Comparison of ENCODE assay signal across 8 mouse cellular contexts in the genomic region with DNA sequence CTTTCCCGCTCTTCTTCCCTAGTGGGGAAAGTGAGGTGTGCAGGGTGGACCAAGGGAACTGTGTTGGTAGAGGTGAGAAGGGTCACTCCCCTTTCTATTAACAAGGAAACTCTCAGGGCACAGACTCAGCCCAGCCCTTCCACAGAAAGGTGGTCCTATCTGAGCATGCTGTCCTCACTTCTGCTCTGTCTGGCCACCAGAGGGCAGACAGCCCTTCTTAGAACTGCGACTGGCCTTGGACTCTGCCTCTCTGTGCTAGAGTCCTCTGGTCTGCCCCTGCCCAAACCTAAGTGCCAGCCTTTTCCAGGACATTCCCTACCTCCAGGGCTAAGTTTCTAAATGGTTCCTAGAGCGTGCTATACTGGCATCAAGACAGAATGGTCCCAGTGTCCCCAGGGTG. TPM values are rescaled to one million over a fixed set of nuclear protein-coding genes. Genes with fewer than 3 reads are reported as not detected.
DNase-seq lines count a peak whose midpoint lies in the region; ATAC-seq and TF ChIP-seq lines count a peak whose summit lies in the region.

No protein-coding gene starts in this region.

- H3K4me3 ChIP-seq in forebrain, embryonic 10.5 days = no peak overlapping the region
- H3K4me3 ChIP-seq in forebrain, embryonic 15.5 days = no peak overlapping the region
- H3K4me3 ChIP-seq in intestine, embryonic 15.5 days (replicated peaks) = no peak overlapping the region
- H3K4me3 ChIP-seq in midbrain, embryonic 11.5 days (ENCODE audit: low read depth, low read length) = no peak overlapping the region
- H3K4me3 ChIP-seq in small intestine, adult 2 months (ENCODE audit: low read depth, low read length) = no peak overlapping the region

- H3K9ac ChIP-seq in forebrain, embryonic 15.5 days (replicated peaks) = no peak overlapping the region
- no peak overlapping the region for H3K9ac ChIP-seq in intestine, embryonic 15.5 days
- H3K9ac ChIP-seq in midbrain, embryonic 11.5 days (ENCODE audit: low read length) = no peak overlapping the region

- no peak overlapping the region for H3K4me2 ChIP-seq in forebrain, embryonic 15.5 days (replicated peaks)
- H3K4me2 ChIP-seq in intestine, embryonic 15.5 days (replicated peaks) = no peak overlapping the region
- H3K4me2 ChIP-seq in midbrain, embryonic 11.5 days = no peak overlapping the region

- no peaks in the 10 kb centered on the region for H3K4me1 ChIP-seq in forebrain, embryonic 10.5 days
- no peaks in the 10 kb centered on the region for H3K4me1 ChIP-seq in forebrain, embryonic 15.5 days
- H3K4me1 ChIP-seq in intestine, embryonic 15.5 days (replicated peaks) = 0 out of 2 replicates have a peak, but pooled peaks cover 9% of the 10 kb centered on the region
- H3K4me1 ChIP-seq in midbrain, embryonic 11.5 days (ENCODE audit: control insufficient read depth, insufficient read depth, low read length) = no peaks in the 10 kb centered on the region
- H3K4me1 ChIP-seq in small intestine, adult 2 months (ENCODE audit: control insufficient read depth, insufficient read depth, insufficient read length, low read length) = peaks cover 5% of the 10 kb centered on the region; the same call in 1 of the 2 replicates

- H3K9me3 ChIP-seq in forebrain, embryonic 10.5 days = no peaks in the 10 kb centered on the region
- no peaks in the 10 kb centered on the region for H3K9me3 ChIP-seq in forebrain, embryonic 15.5 days
- H3K9me3 ChIP-seq in intestine, embryonic 15.5 days = no peaks in the 10 kb centered on the region
- H3K9me3 ChIP-seq in midbrain, embryonic 11.5 days (ENCODE audit: control insufficient read depth, low read length) = no peaks in the 10 kb centered on the region

- 37% methylated on average over 3 of the region's 3 CpGs for WGBS in forebrain, embryonic 10.5 days
- WGBS in forebrain, embryonic 15.5 days = 38% methylated on average over 3 of the region's 3 CpGs
- 39% methylated on average over 3 of the region's 3 CpGs for WGBS in intestine, embryonic 15.5 days
- 36% methylated on average over 3 of the region's 3 CpGs for WGBS in midbrain, embryonic 11.5 days
- 50% methylated on average over 3 of the region's 3 CpGs for WGBS in small intestine, adult 2 months

- no peak for TF ChIP-seq POLR2A in small intestine, adult 2 months (IDR thresholded peaks at IDR 0.05; ENCODE audit: low read depth, low read length)

- peak; percentile 59 for DNase-seq in forebrain, embryonic 10.5 days (ENCODE audit: extremely low spot score, low spot score)
- peak; percentile 43 to 66 for DNase-seq in cerebellum, postnatal 4 days (ENCODE audit: low spot score in 2 of 2)
- peak; percentile 68 for DNase-seq in gastrocnemius, postnatal 10 days
- DNase-seq in left cerebral cortex, postnatal 4 days = peak; percentile 73
- peak; percentile 87 for DNase-seq in midbrain, embryonic 11.5 days (ENCODE audit: low spot score, missing footprints)

- TF ChIP-seq CTCF in small intestine, adult 2 months (IDR thresholded peaks at IDR 0.05; ENCODE audit: extremely low read depth, insufficient read length, insufficient replicate concordance, low read depth, low read length) = peak; percentile 84; the same call in 1 of the 2 replicates

- H3K27me3 ChIP-seq in forebrain, embryonic 10.5 days (ENCODE audit: poor library complexity, severe bottlenecking) = no peaks in the 10 kb centered on the region
- no peaks in the 10 kb centered on the region for H3K27me3 ChIP-seq in forebrain, embryonic 15.5 days
- H3K27me3 ChIP-seq in intestine, embryonic 15.5 days (replicated peaks) = no peaks in the 10 kb centered on the region
- no peaks in the 10 kb centered on the region for H3K27me3 ChIP-seq in midbrain, embryonic 11.5 days (ENCODE audit: control insufficient read depth, insufficient read depth, low read length)
- no peaks in the 10 kb centered on the region for H3K27me3 ChIP-seq in small intestine, adult 2 months (ENCODE audit: control insufficient read depth, insufficient read depth, low read length)

- H3K36me3 ChIP-seq in forebrain, embryonic 10.5 days (replicated peaks) = no peaks in the 10 kb centered on the region
- no peaks in the 10 kb centered on the region for H3K36me3 ChIP-seq in forebrain, embryonic 15.5 days
- no peaks in the 10 kb centered on the region for H3K36me3 ChIP-seq in intestine, embryonic 15.5 days
- H3K36me3 ChIP-seq in midbrain, embryonic 11.5 days (ENCODE audit: control insufficient read depth, insufficient read depth, low read length) = no peaks in the 10 kb centered on the region
- H3K36me3 ChIP-seq in small intestine, adult 2 months (ENCODE audit: control insufficient read depth, insufficient read depth, low read length) = no peaks in the 10 kb centered on the region

- no peak overlapping the region for H3K27ac ChIP-seq in forebrain, embryonic 10.5 days
- H3K27ac ChIP-seq in forebrain, embryonic 15.5 days (replicated peaks) = no peak overlapping the region
- H3K27ac ChIP-seq in intestine, embryonic 15.5 days = no peak overlapping the region
- H3K27ac ChIP-seq in midbrain, embryonic 11.5 days (ENCODE audit: low read depth, low read length) = no peak overlapping the region
- H3K27ac ChIP-seq in small intestine, adult 2 months (ENCODE audit: insufficient read depth, low read depth, low read length) = no peak overlapping the region

- intact Hi-C loops in left cerebral cortex, postnatal 4 days (cut with DNase I) = no loop called here

- ATAC-seq in forebrain, embryonic 15.5 days (replicated peaks) = no peak; the same call in 1 of the 2 replicates
- ATAC-seq in intestine, embryonic 15.5 days = peak; percentile 72
- ATAC-seq in midbrain, embryonic 11.5 days (ENCODE audit: low FRiP score) = 0 out of 2 replicates have a peak, but pooled peaks have one; percentile 72

RNA-seq across cellular contexts. Expression of a gene that starts 21.5 kb away (rescaled TPM):
- not detected in 2 replicates for polyA plus RNA-seq in forebrain, embryonic 10.5 days (2016; fragmentation: Nextera tagmentation; extraction: Ambion mirVana)
- not detected in 2 replicates for polyA plus RNA-seq in forebrain, embryonic 15.5 days (2015; fragmentation: Nextera tagmentation; extraction: Ambion mirVana)
- total RNA-seq in gastrocnemius, postnatal 10 days (2021) = not detected
- 5.6 and 6.1 TPM in 2 replicates for polyA plus RNA-seq in intestine, embryonic 15.5 days (2015; fragmentation: Nextera tagmentation; extraction: Ambion mirVana)
- not detected for total RNA-seq in left cerebral cortex, postnatal 4 days (2021)
- not detected in 2 replicates for polyA plus RNA-seq in midbrain, embryonic 11.5 days (2014; fragmentation: Nextera tagmentation; extraction: Ambion mirVana)
- 41.0 and 57.7 TPM in 2 replicates for polyA plus RNA-seq in small intestine, adult 2 months (2012; rRNA removed)

RNA-seq across cellular contexts. Expression of a gene that starts 26.6 kb away (rescaled TPM):
- polyA plus RNA-seq in forebrain, embryonic 10.5 days (2016; fragmentation: Nextera tagmentation; extraction: Ambion mirVana) = 120 and 123 TPM in 2 replicates
- polyA plus RNA-seq in forebrain, embryonic 15.5 days (2015; fragmentation: Nextera tagmentation; extraction: Ambion mirVana) = 145 and 157 TPM in 2 replicates
- 10 to 100 TPM; 67.8 to 77.3 TPM for total RNA-seq in gastrocnemius, postnatal 10 days (2021)
- 106 TPM in 2 replicates for polyA plus RNA-seq in intestine, embryonic 15.5 days (2015; fragmentation: Nextera tagmentation; extraction: Ambion mirVana)
- total RNA-seq in left cerebral cortex, postnatal 4 days (2021) = 100 to 1,000 TPM; 137 to 141 TPM
- polyA plus RNA-seq in midbrain, embryonic 11.5 days (2014; fragmentation: Nextera tagmentation; extraction: Ambion mirVana) = 60.9 and 71.3 TPM in 2 replicates
- 26.5 and 60.8 TPM in 2 replicates for polyA plus RNA-seq in small intestine, adult 2 months (2012; rRNA removed)

RNA-seq across cellular contexts. Expression of a gene that starts 45.7 kb away (rescaled TPM):
- polyA plus RNA-seq in forebrain, embryonic 10.5 days (2016; fragmentation: Nextera tagmentation; extraction: Ambion mirVana) = not detected in 2 replicates
- not detected in 2 replicates for polyA plus RNA-seq in forebrain, embryonic 15.5 days (2015; fragmentation: Nextera tagmentation; extraction: Ambion mirVana)
- total RNA-seq in gastrocnemius, postnatal 10 days (2021) = not detected
- 0.73 and 0.93 TPM in 2 replicates for polyA plus RNA-seq in intestine, embryonic 15.5 days (2015; fragmentation: Nextera tagmentation; extraction: Ambion mirVana)
- total RNA-seq in left cerebral cortex, postnatal 4 days (2021) = not detected
- not detected in 2 replicates for polyA plus RNA-seq in midbrain, embryonic 11.5 days (2014; fragmentation: Nextera tagmentation; extraction: Ambion mirVana)
- 152 and 325 TPM in 2 replicates for polyA plus RNA-seq in small intestine, adult 2 months (2012; rRNA removed)

Comparison
In these comparisons a context has a peak if more than half of its experiments do, and no peak if none do; other contexts are left out.
1. RNA of a gene that starts 45.7 kb away (polyA plus RNA-seq): 152 to 325 TPM in small intestine, adult 2 months; 0.73 to 0.93 TPM in intestine, embryonic 15.5 days, not detected in forebrain, embryonic 15.5 days, not detected in forebrain, embryonic 10.5 days and not detected in midbrain, embryonic 11.5 days; every median in the first group is over 10 times any median in the second.
2. Peak in every context shown above with its lines, with median percentiles within 50 percentile points of each other: DNase-seq.